Mouse (Mus musculus) liver, postnatal 0 days (tissue): ENCODE measurements around the gene Rspo3. TPM values are rescaled to one million over a fixed set of nuclear protein-coding genes. Genes with fewer than 3 reads are reported as not detected.

Experiments
- ATAC-seq: fragments of 200-750 bp; cut with Nextera tagmentation; 2 replicates; pipeline ENCODE4 v1.8.0; 2017; ENCODE audit warnings: mild to moderate bottlenecking, moderate library complexity
- DNase-seq: peaks from one replicate; pipeline ENCODE4 v3.0.0-alpha.2; 2016
- H3K27ac ChIP-seq: fragments of 300-500 bp; sonication (generic); 2 replicates; pipeline ENCODE4 v1.5.1; 2014; ENCODE audit warnings: antibody characterized with exemption, moderate library complexity, mild to moderate bottlenecking, low read depth
- H3K27me3 ChIP-seq: fragments of 300-500 bp; sonication (generic); 2 replicates; pipeline ENCODE4 v1.6.1; 2014; ENCODE audit warnings: low read length, control low read depth, mixed read lengths; ENCODE audit not compliant: insufficient read depth
- H3K36me3 ChIP-seq: fragments of 300-500 bp; sonication (generic); replicated peaks from 2 replicates; pipeline ENCODE4 v1.6.1; 2014; ENCODE audit warnings: mild to moderate bottlenecking, control low read depth, low read length, moderate library complexity, mixed read lengths; ENCODE audit not compliant: insufficient read depth
- H3K4me1 ChIP-seq: fragments of 300-500 bp; sonication (generic); 2 replicates; pipeline ENCODE4 v1.6.1; 2014; ENCODE audit warnings: antibody characterized with exemption, mild to moderate bottlenecking, control low read depth; ENCODE audit not compliant: insufficient read depth
- H3K4me2 ChIP-seq: fragments of 300-500 bp; sonication (generic); 2 replicates; pipeline ENCODE4 v1.6.1; 2014; ENCODE audit warnings: low read depth, mild to moderate bottlenecking, low read length, moderate library complexity, mixed read lengths
- H3K4me3 ChIP-seq: fragments of 300-500 bp; sonication (generic); 2 replicates; pipeline ENCODE4 v1.5.1; 2014; ENCODE audit warnings: low read depth, low read length
- H3K9ac ChIP-seq: fragments of 300-500 bp; sonication (generic); replicated peaks from 2 replicates; pipeline ENCODE4 v1.6.1; 2014; ENCODE audit warnings: mild to moderate bottlenecking, moderate library complexity
- H3K9me3 ChIP-seq: fragments of 300-500 bp; sonication (generic); 2 replicates; pipeline ENCODE4 v1.6.1; 2016; ENCODE audit warnings: mild to moderate bottlenecking, control low read depth, low read length, mixed read lengths
- CTCF ChIP-seq: sonication (generic); IDR thresholded peaks from 2 replicates; pipeline ENCODE4 v1.5.1; 2016; ENCODE audit warnings: antibody characterized with exemption, low read depth
- EP300 ChIP-seq: IDR thresholded peaks from 2 replicates; pipeline ENCODE4 v1.6.1; 2016; ENCODE audit warnings: antibody characterized with exemption, low read depth, mild to moderate bottlenecking
- WGBS: fragments of 180-500 bp; shearing (Covaris S2); extraction: QIAGEN DNeasy Blood & Tissue Kit; methylation state at CpG from one replicate; pipeline ENCODE4 v1.1.7; 2014; ENCODE audit not compliant: insufficient replicate concordance; 5-methylcytosine and 5-hydroxymethylcytosine counted together
- polyA plus RNA-seq: library from polyadenylated mRNA; unstranded; fragments of >200 nt; fragmentation: Nextera tagmentation; extraction: Ambion mirVana; gene quantifications from 2 replicates; pipeline ENCODE4 v1.2.1, GENCODE M21; 2015

Rspo3 gene
- polyA plus RNA-seq, 1 experiment from 2014 or later, result 4.7 TPM

DNA sequence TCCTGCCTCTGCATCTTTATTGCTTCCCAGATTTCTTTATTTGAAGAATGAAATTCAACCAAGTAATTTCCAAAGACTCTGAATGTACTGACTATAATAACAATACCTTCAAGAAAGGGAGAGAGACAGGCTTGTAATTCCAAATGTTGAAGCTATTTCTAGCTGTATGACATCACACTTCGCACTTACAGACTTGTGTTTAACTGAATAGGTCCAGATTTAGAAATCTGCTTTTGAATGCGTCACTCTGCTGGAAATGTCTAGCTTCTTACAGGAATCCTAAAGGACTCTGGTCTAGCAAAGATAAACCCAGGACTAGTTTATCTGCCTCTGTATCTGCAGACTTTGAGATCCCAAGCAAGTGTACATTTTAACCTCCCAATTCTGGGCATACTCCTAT, 3.8 kb upstream of the Rspo3 start:
- no peaks in the 10 kb centered on the region for H3K36me3 ChIP-seq
- peaks cover 26% of the 10 kb centered on the region for H3K27me3 ChIP-seq
- H3K4me2 ChIP-seq, result no peak overlapping the region
- TF ChIP-seq EP300, result no peak
- TF ChIP-seq CTCF, result no peak
- 63% methylated on average over 2 of the region's 2 CpGs for WGBS
- H3K27ac ChIP-seq, result no peak overlapping the region
- no peaks in the 10 kb centered on the region for H3K4me1 ChIP-seq
- H3K9me3 ChIP-seq, result no peaks in the 10 kb centered on the region
- ATAC-seq, result no peak
- DNase-seq, result no peak
- no peak overlapping the region for H3K4me3 ChIP-seq
- H3K9ac ChIP-seq, result no peak overlapping the region

DNA sequence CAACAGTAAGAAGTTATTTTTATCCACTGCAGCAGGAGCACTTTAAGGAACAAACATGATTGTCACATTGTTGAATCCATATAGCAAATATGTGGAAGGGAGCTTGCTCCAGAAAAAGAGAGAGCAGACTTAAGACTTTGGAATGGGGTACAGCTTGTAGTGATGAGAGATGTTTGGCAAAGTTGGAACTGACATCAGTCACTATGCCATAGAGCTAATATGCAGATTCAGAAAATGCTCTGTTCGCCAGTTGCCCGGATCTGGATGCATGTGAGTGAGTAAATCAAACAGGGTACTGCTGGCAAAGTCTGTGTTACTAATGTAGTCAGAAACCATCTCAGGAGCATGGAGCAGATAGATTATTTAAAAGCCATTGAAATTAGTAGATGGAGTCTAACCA, 3.1 kb upstream of the Rspo3 start:
- WGBS, result 64% methylated on average over 2 of the region's 2 CpGs
- TF ChIP-seq CTCF (no peak), EP300 (no peak)
- Histone ChIP-seq H3K9ac (no peak overlapping the region), H3K4me1 (no peaks in the 10 kb centered on the region), H3K36me3 (no peaks in the 10 kb centered on the region), H3K4me2 (no peak overlapping the region), H3K9me3 (no peaks in the 10 kb centered on the region), H3K27ac (no peak overlapping the region), H3K27me3 (peaks cover 33% of the 10 kb centered on the region), H3K4me3 (no peak overlapping the region)
- DNase-seq (no peak), ATAC-seq (no peak)

DNA sequence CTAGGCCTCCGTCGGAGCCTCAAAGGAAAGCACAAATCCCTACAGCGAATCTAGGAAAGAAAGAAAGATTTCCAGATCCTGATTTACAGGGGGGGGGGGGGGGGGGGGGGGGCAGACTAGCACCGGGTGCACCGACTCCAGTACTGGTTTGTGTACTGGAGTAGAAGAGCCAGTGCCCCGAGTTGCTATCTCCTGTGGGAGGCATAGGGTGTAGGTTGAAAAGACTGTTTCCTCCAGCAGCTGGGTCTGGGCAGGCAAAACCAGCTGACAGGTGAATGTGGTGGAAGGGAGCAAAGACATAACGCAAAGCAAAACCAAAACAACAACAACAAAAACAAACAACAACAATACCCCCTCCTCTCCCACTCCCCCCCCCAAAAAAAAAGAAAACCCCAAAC, 838 bp downstream of the Rspo3 start:
- DNase-seq, result no peak
- Histone ChIP-seq H3K27me3 (peaks cover 45% of the 10 kb centered on the region), H3K36me3 (no peaks in the 10 kb centered on the region), H3K27ac (no peak overlapping the region), H3K4me2 (peak overlapping the region; percentile 77), H3K9ac (no peak overlapping the region), H3K4me3 (peak overlapping the region; percentile 55), H3K9me3 (no peaks in the 10 kb centered on the region), H3K4me1 (no peaks in the 10 kb centered on the region)
- ATAC-seq, result no peak
- WGBS, result 4% methylated on average over 7 of the region's 7 CpGs
- TF ChIP-seq CTCF, result no peak
- no peak for TF ChIP-seq EP300

DNA sequence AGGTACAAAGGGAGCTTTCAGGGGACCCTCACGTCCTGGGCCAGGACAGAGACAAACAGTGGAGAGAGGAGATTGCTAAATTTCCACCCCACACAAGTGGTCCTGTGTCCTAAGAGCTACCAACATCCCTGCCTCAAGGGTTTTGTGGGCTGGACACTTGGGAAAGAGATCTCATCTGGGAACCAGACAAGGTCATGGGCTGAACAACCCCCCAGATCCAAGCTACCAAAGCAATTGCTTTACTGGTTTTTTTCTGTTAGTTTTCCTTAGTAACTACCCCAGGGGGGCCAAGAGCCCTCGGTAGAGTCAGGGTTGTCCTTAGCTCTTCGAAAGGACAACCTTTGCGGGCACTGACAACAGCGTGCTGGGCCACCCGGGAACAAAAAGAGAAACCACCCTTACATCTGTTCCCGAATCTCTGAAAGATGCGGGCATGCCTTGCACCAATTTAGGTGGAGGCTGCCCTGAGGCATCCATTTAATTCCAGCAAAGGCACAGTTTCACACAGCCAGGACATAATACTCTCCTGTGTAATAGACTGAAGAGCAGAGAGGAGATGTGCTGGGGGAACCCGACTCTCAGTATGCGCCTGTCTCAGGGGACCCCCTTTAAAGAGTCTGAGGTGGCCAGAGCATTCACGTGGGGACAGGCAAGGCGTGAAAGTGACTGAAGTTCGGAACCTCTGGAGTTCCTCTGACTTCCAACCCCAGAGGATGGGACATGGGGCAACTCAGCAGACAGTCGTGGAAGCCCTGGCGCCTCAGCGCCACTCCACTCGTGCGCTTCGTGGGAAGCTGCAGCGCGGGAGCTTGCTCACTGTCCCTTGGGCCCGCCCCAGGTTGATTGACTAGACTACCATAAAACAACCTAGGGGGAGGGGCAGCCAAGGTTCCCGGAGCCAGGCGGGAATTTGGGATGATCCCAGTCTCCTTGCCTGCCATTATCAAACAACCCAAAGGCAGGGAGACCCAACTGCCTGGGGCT, 1.5 kb downstream of the Rspo3 start:
- Histone ChIP-seq H3K27ac (no peak overlapping the region), H3K36me3 (no peaks in the 10 kb centered on the region), H3K27me3 (peaks cover 45% of the 10 kb centered on the region), H3K4me3 (peak overlapping the region; percentile 55), H3K9me3 (no peaks in the 10 kb centered on the region), H3K4me2 (peak overlapping the region; percentile 77), H3K4me1 (no peaks in the 10 kb centered on the region), H3K9ac (no peak overlapping the region)
- 2% methylated on average over 24 of the region's 24 CpGs for WGBS
- DNase-seq, result peak; percentile 16
- no peak for ATAC-seq
- TF ChIP-seq EP300 (no peak), CTCF (no peak)

DNA sequence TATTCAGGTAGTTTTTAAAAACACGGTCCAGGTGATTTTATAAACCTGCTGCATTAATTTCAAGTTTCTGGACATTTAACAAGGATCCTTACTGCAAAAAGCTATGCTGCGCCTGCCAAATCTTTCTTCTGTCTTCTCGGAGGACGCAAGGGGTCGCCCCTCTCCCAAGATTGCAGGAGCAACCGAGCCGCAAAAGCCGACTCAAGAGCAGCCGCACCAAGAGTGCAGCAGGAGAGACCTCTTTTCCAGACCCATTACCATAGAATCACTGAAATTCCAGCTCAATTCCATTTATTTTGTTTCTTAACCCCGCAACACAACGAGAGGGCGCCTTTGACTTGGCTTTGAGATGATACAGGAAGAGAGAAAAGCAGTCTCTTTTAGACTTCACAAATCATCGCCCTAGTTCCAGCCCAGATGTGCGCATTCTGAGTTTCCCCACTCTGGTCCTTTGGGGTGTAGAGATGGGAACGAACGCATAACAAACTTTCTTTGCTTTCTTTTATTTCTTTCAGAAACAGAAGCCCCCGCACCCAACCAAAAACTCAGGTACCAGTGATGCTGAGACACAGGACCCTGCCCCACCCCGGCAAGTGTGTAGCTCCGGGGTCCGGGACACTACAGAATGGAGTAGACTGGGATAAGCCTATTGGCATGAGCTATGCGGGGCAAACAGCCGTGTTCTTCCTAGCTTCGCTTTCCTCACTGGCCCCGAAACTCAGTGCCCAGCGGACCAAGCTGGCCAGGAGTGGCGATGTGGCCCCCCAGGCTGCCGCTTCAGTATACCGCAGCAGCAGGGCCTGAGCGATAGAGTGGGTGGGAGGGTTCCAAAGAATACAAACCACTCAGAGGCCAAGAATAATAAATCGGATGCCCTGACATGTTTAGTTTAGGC, 2.6 kb downstream of the Rspo3 start:
- Histone ChIP-seq H3K4me3 (peak overlapping the region; percentile 55; the same call in 1 of the 2 replicates), H3K9me3 (no peaks in the 10 kb centered on the region), H3K9ac (no peak overlapping the region), H3K4me2 (peak overlapping the region; percentile 77), H3K4me1 (no peaks in the 10 kb centered on the region), H3K36me3 (no peaks in the 10 kb centered on the region), H3K27me3 (peaks cover 43% of the 10 kb centered on the region), H3K27ac (no peak overlapping the region)
- ATAC-seq (no peak), DNase-seq (peak; percentile 66)
- 2% methylated on average over 30 of the region's 30 CpGs for WGBS
- TF ChIP-seq CTCF, result peak; percentile 62
- no peak for TF ChIP-seq EP300

DNA sequence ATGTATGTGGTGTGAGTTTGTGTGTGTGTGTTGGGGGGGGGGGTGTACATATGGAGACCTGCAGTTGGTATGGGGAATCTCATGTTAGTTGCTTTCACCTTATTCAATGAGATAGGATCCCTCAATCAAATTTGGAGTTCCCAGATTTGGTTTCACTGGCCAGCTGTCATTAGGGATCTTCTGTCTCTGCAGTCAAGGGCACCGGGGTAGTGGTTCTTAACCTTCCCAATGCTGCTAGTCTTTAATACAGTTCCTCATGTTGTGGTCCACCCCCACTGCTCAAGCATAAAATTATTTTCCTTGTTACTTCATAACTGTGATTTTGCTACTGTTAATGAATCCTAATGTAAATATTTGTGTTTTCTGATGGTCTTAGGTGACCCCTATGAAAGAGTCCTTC, 22.1 kb downstream of the Rspo3 start:
- Histone ChIP-seq H3K4me1 (no peaks in the 10 kb centered on the region), H3K36me3 (no peaks in the 10 kb centered on the region), H3K27ac (no peak overlapping the region), H3K4me3 (no peak overlapping the region), H3K4me2 (no peak overlapping the region), H3K9ac (no peak overlapping the region), H3K27me3 (no peaks in the 10 kb centered on the region), H3K9me3 (no peaks in the 10 kb centered on the region)
- ATAC-seq, result no peak
- no peak for DNase-seq
- TF ChIP-seq EP300 (no peak), CTCF (no peak)
- 74% methylated on average over 1 of the region's 1 CpGs for WGBS
